Mouse (Mus musculus) intestine, postnatal 0 days (tissue): ENCODE results near the gene Saa1. TPM values are rescaled to one million over a fixed set of nuclear protein-coding genes. Genes with fewer than 3 reads are reported as not detected.
A peak's percentile ranks its signal among the peaks of the same experiment; 100 is the strongest.
"Not testable (repeated sequence)": the region's sequence is repeated elsewhere in the genome, so short reads cannot be mapped to it uniquely, and the experiment has no call there.

ENCODE experiments used
- ATAC-seq: fragments of 200-750 bp; cut with Nextera tagmentation; 2 replicates; pipeline ENCODE4 v1.8.0; 2017; ENCODE audit warnings: mild to moderate bottlenecking, moderate TSS enrichment, moderate library complexity
- H3K27ac ChIP-seq: fragments of 300-500 bp; sonication (generic); 2 replicates; pipeline ENCODE4 v1.5.1; 2014; ENCODE audit warnings: mild to moderate bottlenecking, low read depth, low read length, moderate library complexity
- H3K27me3 ChIP-seq: fragments of 300-500 bp; sonication (generic); replicated peaks from 2 replicates; pipeline ENCODE4 v1.6.1; 2014; ENCODE audit warnings: low read length, mixed read lengths; ENCODE audit not compliant: control insufficient read depth, insufficient read depth
- H3K36me3 ChIP-seq: fragments of 300-500 bp; sonication (generic); 2 replicates; pipeline ENCODE4 v1.6.1; 2014; ENCODE audit warnings: mild to moderate bottlenecking, moderate library complexity; ENCODE audit not compliant: control insufficient read depth, insufficient read depth
- H3K4me1 ChIP-seq: fragments of 300-500 bp; sonication (generic); replicated peaks from 2 replicates; pipeline ENCODE4 v1.6.1; 2014; ENCODE audit warnings: antibody characterized with exemption, low read length, mixed read lengths; ENCODE audit not compliant: control insufficient read depth, insufficient read depth
- H3K4me2 ChIP-seq: fragments of 300-500 bp; sonication (generic); replicated peaks from 2 replicates; pipeline ENCODE4 v1.6.1; 2014; ENCODE audit warnings: low read depth, mild to moderate bottlenecking, moderate library complexity
- H3K4me3 ChIP-seq: fragments of 300-500 bp; sonication (generic); 2 replicates; pipeline ENCODE4 v1.5.1; 2014; ENCODE audit warnings: low read depth, low read length
- H3K9ac ChIP-seq: fragments of 300-500 bp; sonication (generic); 2 replicates; pipeline ENCODE4 v1.6.1; 2014; ENCODE audit warnings: mild to moderate bottlenecking, low read depth, low read length
- H3K9me3 ChIP-seq: fragments of 300-500 bp; sonication (generic); 2 replicates; pipeline ENCODE4 v1.6.1; 2016; ENCODE audit warnings: mixed run types; ENCODE audit not compliant: control insufficient read depth
- CTCF ChIP-seq: sonication (generic); IDR thresholded peaks from 2 replicates; pipeline ENCODE4 v1.5.1; 2016; ENCODE audit warnings: low read depth, mild to moderate bottlenecking, control low read depth, antibody characterized with exemption, moderate library complexity
- WGBS: fragments of 180-500 bp; shearing (Covaris S2); extraction: QIAGEN DNeasy Blood & Tissue Kit; methylation state at CpG from one replicate; pipeline ENCODE4 v1.1.7; 2014; 5-methylcytosine and 5-hydroxymethylcytosine counted together
- polyA plus RNA-seq: library from polyadenylated mRNA; unstranded; fragments of >200 nt; fragmentation: Nextera tagmentation; extraction: Ambion mirVana; gene quantifications from 2 replicates; pipeline ENCODE4 v1.2.1, GENCODE M21; 2015

Saa1 gene
- polyA plus RNA-seq, result 0.29 and 0.47 TPM in 2 replicates

GRCm38 (mm10) chr7:46742880-46743279 is at the start of gene Saa1:
Gene Saa1, minus strand, starts transcription at chr7:46742980.
- H3K27ac ChIP-seq, H3K4me1 ChIP-seq, H3K4me3 ChIP-seq, H3K9ac ChIP-seq, ATAC-seq, H3K4me2 ChIP-seq, H3K9me3 ChIP-seq, H3K36me3 ChIP-seq, H3K27me3 ChIP-seq: not testable (repeated sequence)
- 80% methylated on average over 2 of the region's 3 CpGs for WGBS

GRCm38 (mm10) chr7:46789177-46789849 is 46.5 kb upstream of the Saa1 start:
- TF ChIP-seq CTCF, result no peak
- Histone ChIP-seq H3K9ac (no peak overlapping the region), H3K27ac (no peak overlapping the region), H3K4me2 (no peak overlapping the region), H3K9me3 (no peaks in the 10 kb centered on the region), H3K27me3 (no peaks in the 10 kb centered on the region), H3K4me1 (no peaks in the 10 kb centered on the region), H3K4me3 (no peak overlapping the region), H3K36me3 (peaks cover 40% of the 10 kb centered on the region)
- no peak for ATAC-seq
- 83% methylated on average over 5 of the region's 5 CpGs for WGBS

- Histone ChIP-seq H3K4me2 (no peak overlapping the region), H3K27me3 (no peaks in the 10 kb centered on the region), H3K27ac (no peak overlapping the region), H3K36me3 (peaks cover 71% of the 10 kb centered on the region), H3K9me3 (no peaks in the 10 kb centered on the region), H3K4me1 (no peaks in the 10 kb centered on the region), H3K9ac (no peak overlapping the region), H3K4me3 (no peak overlapping the region)
- TF ChIP-seq CTCF, result peak; percentile 99
- WGBS, result 52% methylated on average over 4 of the region's 4 CpGs
- ATAC-seq, result 0 out of 2 replicates have a peak, but pooled peaks have one; percentile 49
Measured at GRCm38 (mm10) chr7:46770706-46771105, 27.9 kb upstream of the Saa1 start.

- H3K9me3 ChIP-seq, result no peaks in the 10 kb centered on the region
- no peaks in the 10 kb centered on the region for H3K4me1 ChIP-seq
- no peak overlapping the region for H3K27ac ChIP-seq
- ATAC-seq, result no peak
- no peak for TF ChIP-seq CTCF
- H3K27me3 ChIP-seq, result no peaks in the 10 kb centered on the region
- 96% methylated on average over 7 of the region's 7 CpGs for WGBS
- H3K36me3 ChIP-seq, result peaks cover 66% of the 10 kb centered on the region
- H3K4me3 ChIP-seq, result no peak overlapping the region
- no peak overlapping the region for H3K9ac ChIP-seq
- H3K4me2 ChIP-seq, result no peak overlapping the region
Measured at GRCm38 (mm10) chr7:46768451-46768850, 25.7 kb upstream of the Saa1 start.

- H3K36me3 ChIP-seq, result peaks cover 67% of the 10 kb centered on the region
- no peak for ATAC-seq
- no peak for TF ChIP-seq CTCF
- no peak overlapping the region for H3K27ac ChIP-seq
- H3K9ac ChIP-seq, result no peak overlapping the region
- no peak overlapping the region for H3K4me3 ChIP-seq
- H3K27me3 ChIP-seq, result no peaks in the 10 kb centered on the region
- no peaks in the 10 kb centered on the region for H3K9me3 ChIP-seq
- H3K4me1 ChIP-seq, result no peaks in the 10 kb centered on the region
- H3K4me2 ChIP-seq, result no peak overlapping the region
Measured at GRCm38 (mm10) chr7:46767371-46767770, 24.6 kb upstream of the Saa1 start.

- 92% methylated on average over 8 of the region's 8 CpGs for WGBS
- H3K4me1 ChIP-seq, result no peaks in the 10 kb centered on the region
- H3K4me3 ChIP-seq, result no peak overlapping the region
- no peaks in the 10 kb centered on the region for H3K27me3 ChIP-seq
- no peak for ATAC-seq
- H3K27ac ChIP-seq, result no peak overlapping the region
- H3K4me2 ChIP-seq, result no peak overlapping the region
- H3K9me3 ChIP-seq, result no peaks in the 10 kb centered on the region
- H3K36me3 ChIP-seq, result peaks cover 69% of the 10 kb centered on the region
- TF ChIP-seq CTCF, result no peak
- no peak overlapping the region for H3K9ac ChIP-seq
Measured at GRCm38 (mm10) chr7:46764672-46765071, 21.9 kb upstream of the Saa1 start.
